Mouse (Mus musculus) ovary, postnatal 14 days (tissue): ENCODE measurements around the gene Picalm.
"Not testable (repeated sequence)": the region's sequence is repeated elsewhere in the genome, so short reads cannot be mapped to it uniquely, and the experiment has no call there.

Source experiments
- DNase-seq: peaks from one replicate; pipeline ENCODE4 v3.0.0; 2022; ENCODE audit warnings: low spot score

Gene Picalm

DNA sequence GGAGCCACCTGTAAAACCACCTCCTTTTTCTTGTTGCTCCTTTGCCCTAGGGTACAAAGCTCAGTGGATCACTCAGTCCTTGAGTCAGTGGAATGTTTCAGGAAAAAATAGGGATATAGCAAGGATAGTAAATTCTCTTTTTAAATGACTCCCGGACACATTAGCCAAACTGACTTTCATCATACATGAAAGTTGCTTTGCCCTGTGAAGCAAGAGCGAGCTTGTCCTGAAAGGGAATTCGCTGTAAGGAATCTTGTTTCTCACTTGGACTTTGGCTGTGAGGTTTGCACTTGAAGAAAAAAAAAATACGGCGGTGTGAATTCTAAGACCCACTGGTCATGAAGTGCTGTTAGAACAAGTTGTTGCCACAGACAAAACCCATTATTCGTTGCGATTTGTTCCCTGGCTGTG, 1.8 kb downstream of the Picalm start:
- no peak for DNase-seq

- no peak for DNase-seq
Measured at GRCm38 (mm10) chr7:90132322-90132721, 2.3 kb downstream of the Picalm start.

- DNase-seq: no peak
Measured at GRCm38 (mm10) chr7:90136736-90137135, 6.7 kb downstream of the Picalm start.

DNA sequence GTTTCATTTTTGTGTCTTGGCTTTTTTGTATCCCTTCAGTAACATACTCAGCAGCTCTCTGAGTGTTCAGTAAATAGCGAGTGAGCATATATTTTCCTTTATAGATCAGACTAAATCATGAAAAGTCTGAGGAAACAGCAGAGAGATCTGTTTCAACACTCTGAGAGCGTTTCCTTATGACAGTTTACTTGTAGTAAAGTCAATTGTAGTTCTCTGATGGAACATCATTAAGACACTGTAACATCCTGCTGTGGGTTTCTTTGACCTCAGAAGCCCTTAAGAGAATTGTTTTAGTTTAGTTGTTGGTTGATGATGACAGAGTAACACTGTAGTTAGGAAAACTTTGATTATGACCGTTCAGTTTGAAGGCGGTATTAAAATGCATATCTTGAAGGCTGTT, 8.3 kb downstream of the Picalm start:
- DNase-seq: no peak

- no peak for DNase-seq
Measured at GRCm38 (mm10) chr7:90140290-90140689, 10.3 kb downstream of the Picalm start.

GRCm38 (mm10) chr7:90144275-90144674, 14.3 kb downstream of the Picalm start:
- DNase-seq: no peak

GRCm38 (mm10) chr7:90144971-90145370, 15.0 kb downstream of the Picalm start:
- DNase-seq: no peak

GRCm38 (mm10) chr7:90145376-90145775, 15.4 kb downstream of the Picalm start:
- no peak for DNase-seq

DNA sequence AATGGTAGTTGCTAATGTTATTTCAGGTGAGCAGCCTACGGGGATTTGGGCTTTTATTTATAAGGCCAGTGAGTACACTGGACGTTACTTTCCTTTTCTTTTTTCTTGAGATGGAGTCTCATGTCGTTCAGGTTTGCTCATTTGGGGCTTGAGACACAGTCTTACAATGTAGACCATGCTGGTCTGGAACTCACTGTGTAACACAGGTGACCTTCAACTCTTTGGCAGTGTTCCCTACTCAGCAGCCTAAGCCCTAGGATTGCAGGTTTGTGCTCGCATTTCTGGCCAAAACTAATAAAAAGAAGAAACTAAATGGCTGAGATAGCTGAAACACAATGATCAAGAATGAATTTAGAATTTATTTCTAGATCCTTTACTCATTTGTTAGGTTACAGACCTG, 15.9 kb downstream of the Picalm start:
- no peak for DNase-seq

DNA sequence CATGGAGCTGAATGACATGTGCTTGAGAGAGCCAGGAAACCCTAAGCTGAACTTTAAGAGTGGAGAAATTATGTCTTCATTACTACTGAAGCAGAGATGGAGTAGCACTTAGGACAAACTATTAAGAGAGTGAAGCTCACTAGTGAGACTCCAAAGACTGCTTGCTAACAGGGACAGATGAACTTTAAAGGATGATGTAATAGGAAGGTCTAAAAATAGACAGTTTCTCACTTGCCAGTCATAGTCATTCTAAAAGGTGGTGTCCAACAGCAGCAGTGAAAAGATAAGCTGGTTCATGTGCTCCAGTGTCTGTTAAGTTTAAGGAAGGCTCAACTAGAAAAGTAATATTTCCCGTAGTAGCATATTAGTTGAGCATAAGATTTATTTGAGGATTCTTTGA, 16.3 kb downstream of the Picalm start:
- DNase-seq: no peak

DNA sequence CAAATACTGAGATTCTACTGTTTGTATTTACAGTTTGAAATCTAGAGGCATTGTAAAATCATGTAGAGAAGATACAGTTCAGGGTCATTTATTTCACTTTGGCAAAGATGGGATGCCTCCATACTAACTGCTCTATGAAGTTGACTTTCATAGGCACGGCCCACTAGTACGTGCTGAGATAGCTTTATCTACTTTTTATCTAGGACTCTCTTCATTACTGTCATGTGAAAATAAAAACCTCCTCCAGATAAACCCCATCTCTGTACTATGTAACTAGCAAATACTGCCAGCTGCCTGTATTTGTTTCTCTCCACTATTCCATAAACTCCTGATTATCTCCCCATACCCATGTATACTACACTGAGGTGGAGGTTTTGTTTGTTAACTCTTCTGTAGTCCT, 18.0 kb downstream of the Picalm start:
- DNase-seq: no peak

DNA sequence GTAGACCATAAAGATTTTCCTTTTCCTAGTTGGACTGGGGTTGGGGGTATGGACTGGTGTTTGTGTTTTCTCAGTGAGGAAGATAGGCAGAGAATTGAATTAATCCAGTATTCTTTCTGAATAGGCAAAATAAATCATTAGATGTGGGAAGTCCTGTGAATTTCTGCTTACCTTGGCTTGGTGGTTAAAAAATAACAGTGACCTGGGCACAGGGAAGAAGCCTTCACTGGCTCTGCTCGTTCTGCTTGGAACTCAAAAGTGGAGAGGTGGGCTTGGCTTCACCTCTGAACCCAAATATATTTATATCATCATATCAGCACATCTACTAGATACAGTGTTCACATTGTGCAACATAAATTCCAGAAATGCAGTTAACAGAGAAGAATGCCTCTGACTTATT, 18.5 kb downstream of the Picalm start:
- DNase-seq: no peak

- peak; percentile 18 for DNase-seq
Measured at GRCm38 (mm10) chr7:90150311-90150710, 20.3 kb downstream of the Picalm start.

GRCm38 (mm10) chr7:90158034-90158433, 28.0 kb downstream of the Picalm start:
- no peak for DNase-seq

GRCm38 (mm10) chr7:90160598-90160997, 30.6 kb downstream of the Picalm start:
- DNase-seq: no peak

- DNase-seq: no peak
Measured at GRCm38 (mm10) chr7:90164276-90164675, 34.3 kb downstream of the Picalm start.

DNA sequence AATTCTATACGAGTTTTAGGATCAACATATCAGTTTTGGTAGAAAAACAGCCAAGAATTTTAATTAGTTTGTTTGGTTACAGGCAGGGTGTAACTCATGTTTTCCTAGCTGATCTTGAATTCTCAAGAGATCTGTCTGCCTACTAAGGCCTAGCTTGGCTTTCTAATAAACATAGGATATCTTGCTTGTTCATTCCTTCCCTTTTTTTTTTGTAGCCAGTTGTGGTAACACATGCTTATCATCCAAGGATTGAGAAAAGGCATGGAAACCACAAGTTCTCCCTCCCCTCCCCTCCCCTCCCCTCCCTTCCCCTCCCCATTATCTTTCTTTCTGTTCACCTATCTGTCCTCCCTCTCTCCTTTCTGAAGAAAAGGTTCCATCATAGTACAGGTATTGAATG, 36.0 kb downstream of the Picalm start:
- DNase-seq: no peak

DNA sequence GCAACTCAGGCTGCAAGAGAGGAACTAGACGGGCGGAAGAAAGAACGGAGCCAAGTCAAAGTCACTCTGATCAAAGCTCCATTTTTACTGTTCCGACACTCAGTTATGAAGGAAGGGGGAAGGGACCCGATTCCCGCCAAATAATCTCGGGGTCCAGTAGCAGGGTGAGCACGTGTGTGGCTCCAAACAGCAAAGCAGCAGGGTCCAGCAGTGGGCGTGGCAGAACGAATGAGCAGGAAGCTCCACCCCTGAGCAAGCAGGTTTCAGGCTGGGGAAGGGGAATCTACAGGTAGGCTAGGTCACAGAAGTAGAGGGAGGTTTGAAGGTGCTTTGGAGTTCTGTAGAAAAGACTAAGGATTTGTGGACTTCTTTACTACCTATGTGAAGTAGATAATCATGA, 37.8 kb downstream of the Picalm start:
- DNase-seq: not testable (repeated sequence)

DNA sequence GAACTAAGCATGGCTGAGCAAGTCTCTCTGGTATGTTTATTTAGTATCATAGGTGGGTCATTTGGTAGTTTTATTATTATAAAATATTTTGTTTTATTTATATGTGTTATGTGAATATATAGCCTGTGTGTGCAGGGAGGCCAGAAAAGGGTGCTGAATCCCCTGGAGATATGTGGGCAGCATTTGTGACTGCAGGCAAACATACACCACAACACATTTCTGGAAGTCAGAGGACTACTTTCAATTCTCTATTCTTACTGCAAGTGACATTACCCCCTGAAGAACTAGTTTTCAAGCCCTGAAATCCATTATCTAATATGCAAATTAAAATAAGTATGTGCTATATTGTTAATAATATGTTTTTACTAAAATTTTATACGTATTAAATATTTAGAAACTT, 43.8 kb downstream of the Picalm start:
- DNase-seq: no peak

- no peak for DNase-seq
Measured at GRCm38 (mm10) chr7:90175576-90175975, 45.6 kb downstream of the Picalm start.

DNA sequence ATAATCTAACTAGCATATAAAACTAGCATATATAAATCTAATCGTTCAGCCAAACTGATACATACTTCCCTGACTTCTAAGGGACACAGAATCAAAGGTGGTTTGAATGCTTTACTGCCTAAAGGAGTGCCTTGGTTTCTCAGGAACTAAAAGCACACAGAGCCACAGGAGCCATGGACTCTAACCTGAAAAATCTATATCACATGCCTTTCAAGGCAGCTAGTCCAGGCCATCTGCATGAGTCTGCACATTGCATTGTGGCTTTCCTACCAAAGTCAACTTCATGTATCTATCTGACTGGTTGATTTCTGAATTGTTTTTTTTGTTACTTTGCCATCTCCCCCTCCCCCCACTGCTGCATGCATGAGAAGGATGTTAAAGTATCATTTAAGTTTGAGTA, 50.6 kb downstream of the Picalm start:
- DNase-seq: no peak

GRCm38 (mm10) chr7:90200251-90200650, 70.2 kb downstream of the Picalm start:
- DNase-seq: no peak

DNA sequence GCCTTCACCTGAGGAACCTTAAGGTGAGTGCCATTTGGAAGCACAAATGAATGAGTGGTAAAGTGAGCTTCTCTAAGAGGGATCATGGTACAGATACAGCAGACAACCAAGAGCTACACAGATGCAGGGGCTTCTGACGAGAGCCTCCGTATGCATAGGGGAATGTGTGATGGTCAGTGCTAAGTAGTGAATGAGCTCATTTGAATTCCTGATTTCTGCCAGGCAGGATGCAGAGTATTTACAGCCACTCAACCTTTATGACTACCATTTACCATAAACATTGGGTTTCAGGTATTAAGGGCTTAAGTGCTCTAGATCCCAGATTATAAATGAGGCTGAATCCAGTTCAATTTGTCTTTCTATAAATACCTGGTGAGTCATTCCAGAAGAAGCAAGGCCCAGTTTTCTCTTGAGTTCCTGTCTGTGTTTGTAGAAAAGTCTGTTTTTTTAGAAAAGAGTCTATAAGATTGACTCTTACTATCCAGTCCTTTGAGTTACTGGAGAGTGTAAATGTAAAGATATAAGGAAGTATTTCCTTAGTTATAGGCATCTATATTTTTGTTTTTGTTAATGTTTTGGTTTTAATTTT, 72.0 kb downstream of the Picalm start:
- no peak for DNase-seq

DNA sequence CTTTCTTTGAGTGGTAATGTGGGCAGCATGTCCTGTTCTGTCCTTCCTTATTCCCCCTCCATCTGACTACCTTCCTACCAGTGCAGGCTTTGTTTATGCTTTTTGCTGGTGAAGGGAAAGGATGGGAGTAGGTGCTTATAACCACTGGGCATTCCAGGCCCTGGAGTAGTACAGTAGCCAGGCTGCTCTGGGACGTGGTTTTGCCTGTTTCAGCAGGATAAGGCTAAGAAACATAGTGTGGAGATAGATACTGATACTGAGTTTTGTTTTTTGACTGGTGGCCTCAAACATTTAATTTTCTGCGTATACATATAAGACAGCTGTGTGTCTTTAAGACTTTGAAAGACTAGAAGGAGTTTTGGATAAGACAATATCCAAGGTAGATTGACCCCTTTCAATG, 73.9 kb downstream of the Picalm start:
- no peak for DNase-seq

DNA sequence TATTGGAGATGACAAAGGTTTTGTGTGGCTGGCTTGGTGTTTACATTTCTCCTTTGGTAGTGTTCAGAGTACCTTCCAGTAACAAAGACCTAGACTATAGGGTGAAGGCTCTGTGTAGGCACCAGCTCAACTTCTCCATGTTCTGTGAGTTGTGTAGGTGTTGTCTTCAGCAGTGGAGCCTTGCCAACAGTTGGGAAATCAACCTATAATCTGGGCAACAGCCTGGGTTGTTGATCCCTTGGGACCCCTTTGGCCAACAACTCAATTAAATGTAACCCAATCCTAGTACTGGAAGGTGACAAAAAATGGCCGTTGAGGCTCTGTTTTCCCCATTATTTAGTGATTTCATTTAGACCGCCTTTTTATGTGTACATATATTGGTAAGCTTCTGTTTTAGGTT, 80.1 kb downstream of the Picalm start:
- no peak for DNase-seq
